Mouse (Mus musculus) C2C12 (cell line): ENCODE measurements around the gene Treml1. TPM values are rescaled to one million over a fixed set of nuclear protein-coding genes. Genes with fewer than 3 reads are reported as not detected.
"Not testable (repeated sequence)": the region's sequence is repeated elsewhere in the genome, so short reads cannot be mapped to it uniquely, and the experiment has no call there.

ENCODE experiments used
- H3K27me3 ChIP-seq: one replicate; pipeline ENCODE4 v1.6.1; 2011; ENCODE audit not compliant: control insufficient read depth, insufficient read depth, insufficient read length
- H3K36me3 ChIP-seq: one replicate; pipeline ENCODE4 v1.6.1; 2011; ENCODE audit not compliant: control insufficient read depth, insufficient read depth
- H3K4me3 ChIP-seq: one replicate; pipeline ENCODE4 v1.5.1; 2011; ENCODE audit warnings: mild to moderate bottlenecking, control low read depth; ENCODE audit not compliant: poor library complexity, insufficient read depth, severe bottlenecking
- H3K79me2 ChIP-seq: one replicate; pipeline ENCODE4 v1.6.1; 2011; ENCODE audit not compliant: control insufficient read depth, insufficient read depth
- H3K79me3 ChIP-seq: one replicate; pipeline ENCODE4 v1.6.1; 2011; ENCODE audit warnings: low read depth, control low read depth
- H3ac ChIP-seq: one replicate; pipeline ENCODE3; 2011; ENCODE audit warnings: low read depth; ENCODE audit not compliant: control insufficient read depth, insufficient read length
- CEBPB ChIP-seq: IDR thresholded peaks from one replicate; pipeline ENCODE4 v1.6.1; 2011; ENCODE audit warnings: low read depth, mild to moderate bottlenecking, control low read depth, moderate library complexity
- CTCF ChIP-seq: IDR thresholded peaks from one replicate; pipeline ENCODE4 v1.5.1; 2011; ENCODE audit not compliant: control insufficient read depth, insufficient read depth, insufficient read length
- FOSL1 ChIP-seq: IDR thresholded peaks from one replicate; pipeline ENCODE4 v1.8.0; 2011; ENCODE audit warnings: mild to moderate bottlenecking, low read length; ENCODE audit not compliant: poor library complexity, insufficient read depth, severe bottlenecking
- MAX ChIP-seq: IDR thresholded peaks from one replicate; pipeline ENCODE4 v1.6.1; 2011; ENCODE audit warnings: mild to moderate bottlenecking, control low read depth
- MYOD1 ChIP-seq: IDR thresholded peaks from one replicate; pipeline ENCODE4 v1.6.1; 2011; ENCODE audit warnings: low read depth; ENCODE audit not compliant: control insufficient read depth, insufficient read length
- MYOG ChIP-seq: IDR thresholded peaks from one replicate; pipeline ENCODE4 v1.6.1; 2011; ENCODE audit not compliant: control insufficient read depth, insufficient read length; ENCODE audit errors: extremely low read depth
- USF1 ChIP-seq: IDR thresholded peaks from one replicate; pipeline ENCODE4 v1.6.1; 2011; ENCODE audit warnings: low read depth, mild to moderate bottlenecking, control low read depth, moderate library complexity
- long read RNA-seq, 2 experiments: library from polyadenylated mRNA; unstranded; transcript quantifications; one replicate each; pipeline ENCODE4 v2.0.0; 2019 to 2020
- polyA plus RNA-seq: library from polyadenylated mRNA; unstranded; fragments of >200 nt; fragmentation: generic; extraction: Trizol; gene quantifications from one replicate; pipeline ENCODE4 v1.2.1, GENCODE M21; 2012; ENCODE audit warnings: missing spikeins

Gene Treml1
- polyA plus RNA-seq: not detected
- long read RNA-seq, experiment 1: 0 reads
- long read RNA-seq, experiment 2: 0 reads

- Histone ChIP-seq H3K79me2 (no peaks in the 10 kb centered on the region), H3K4me3 (no peak within 1 kb of the TSS), H3K79me3 (no peaks in the 10 kb centered on the region), H3K36me3 (no peaks in the 10 kb centered on the region), H3ac (no peak within 1 kb of the TSS), H3K27me3 (no peaks in the 10 kb centered on the region)
- TF ChIP-seq MYOG (no peak), FOSL1 (no peak), CTCF (no peak), CEBPB (no peak), MAX (no peak), USF1 (no peak), MYOD1 (no peak)
These were observed at the start of gene Treml1 for GRCm38 (mm10) chr17:48359616-48360015. Gene Treml1 (plus strand): TSS chr17:48359916.

DNA sequence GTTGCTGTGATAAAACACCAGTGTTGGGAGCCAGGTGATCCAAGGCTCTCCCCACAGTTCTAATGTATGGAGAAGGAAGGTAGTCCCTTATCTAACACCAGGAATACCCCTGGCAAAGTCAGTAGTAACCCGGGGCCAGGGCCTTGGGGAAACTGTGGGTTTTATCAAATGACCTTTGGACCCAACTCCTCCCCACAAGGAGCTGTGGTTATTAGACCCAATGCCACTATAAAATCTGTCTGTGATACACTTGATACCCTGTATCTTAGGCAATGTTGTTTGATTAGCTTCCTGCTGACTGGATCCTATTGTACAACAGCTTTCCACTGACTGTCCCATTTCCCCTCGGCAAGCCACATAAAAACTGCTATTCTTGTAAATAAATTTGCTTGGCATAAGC, 47.6 kb upstream of the Treml1 start:
- no peaks in the 10 kb centered on the region for H3K36me3 ChIP-seq
- no peaks in the 10 kb centered on the region for H3K79me2 ChIP-seq
- H3ac ChIP-seq: no peak overlapping the region
- no peak overlapping the region for H3K4me3 ChIP-seq
- no peaks in the 10 kb centered on the region for H3K79me3 ChIP-seq
- no peak for TF ChIP-seq MAX
- TF ChIP-seq CTCF: no peak
- TF ChIP-seq MYOG: no peak
- no peaks in the 10 kb centered on the region for H3K27me3 ChIP-seq

- not testable (repeated sequence) for H3K27me3 ChIP-seq, H3K4me3 ChIP-seq, H3ac ChIP-seq, H3K36me3 ChIP-seq, H3K79me2 ChIP-seq, H3K79me3 ChIP-seq
These were observed 43.7 kb upstream of the Treml1 start, which contains the start of gene B430306N03Rik for GRCm38 (mm10) chr17:48315905-48316579. Gene B430306N03Rik (plus strand): TSS chr17:48316141.

DNA sequence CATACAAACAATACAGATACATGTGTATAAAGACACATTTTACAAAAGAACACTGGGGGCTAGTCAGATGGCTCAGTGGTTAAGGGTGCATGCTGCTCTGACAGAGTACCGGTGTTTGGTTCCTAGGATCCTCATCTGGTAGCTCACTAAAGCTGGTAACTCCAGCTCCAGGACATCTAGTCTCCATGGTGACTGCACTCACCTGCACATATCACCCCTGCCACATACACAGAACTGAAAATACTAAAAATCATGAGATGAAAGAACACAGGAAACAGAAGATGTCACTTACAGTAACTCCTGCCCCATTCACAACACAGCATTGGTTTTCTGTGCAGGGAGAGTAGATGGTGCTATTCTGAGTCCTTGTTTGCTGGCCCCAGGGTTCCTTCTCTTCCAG, 41.0 kb upstream of the Treml1 start:
- H3K27me3 ChIP-seq: no peaks in the 10 kb centered on the region
- no peaks in the 10 kb centered on the region for H3K36me3 ChIP-seq
- H3K79me2 ChIP-seq: no peaks in the 10 kb centered on the region
- no peaks in the 10 kb centered on the region for H3K79me3 ChIP-seq
- TF ChIP-seq CTCF: no peak
- no peak for TF ChIP-seq MAX
- TF ChIP-seq FOSL1: no peak
- TF ChIP-seq CEBPB: no peak
- TF ChIP-seq MYOD1: no peak
- TF ChIP-seq USF1: no peak
- TF ChIP-seq MYOG: no peak
- H3ac ChIP-seq: no peak overlapping the region
- no peak overlapping the region for H3K4me3 ChIP-seq

DNA sequence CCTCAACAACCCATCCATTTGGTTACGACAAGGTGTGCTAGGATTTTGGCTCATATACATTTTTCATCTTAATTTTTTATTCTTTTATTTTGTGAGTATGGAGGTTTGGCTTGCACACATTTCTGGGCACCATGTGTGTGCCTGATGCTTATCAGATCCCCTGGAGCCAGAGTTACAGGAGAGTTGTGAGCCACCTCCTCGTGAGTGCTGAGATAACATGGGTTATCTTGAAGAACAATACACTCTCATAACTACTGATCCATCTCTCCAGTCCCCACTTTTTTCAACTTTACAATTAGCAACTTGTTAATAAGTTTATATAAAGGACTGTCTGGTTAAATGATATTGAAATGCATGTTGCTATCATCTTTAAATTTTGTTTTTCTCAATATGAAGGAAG, 38.4 kb upstream of the Treml1 start:
- Histone ChIP-seq H3ac (no peak overlapping the region), H3K36me3 (no peaks in the 10 kb centered on the region), H3K4me3 (no peak overlapping the region), H3K79me3 (no peaks in the 10 kb centered on the region), H3K27me3 (no peaks in the 10 kb centered on the region), H3K79me2 (no peaks in the 10 kb centered on the region)
- no peak for TF ChIP-seq MYOD1
- no peak for TF ChIP-seq FOSL1
- TF ChIP-seq MAX: no peak
- TF ChIP-seq CEBPB: no peak
- no peak for TF ChIP-seq MYOG
- TF ChIP-seq USF1: no peak
- no peak for TF ChIP-seq CTCF

DNA sequence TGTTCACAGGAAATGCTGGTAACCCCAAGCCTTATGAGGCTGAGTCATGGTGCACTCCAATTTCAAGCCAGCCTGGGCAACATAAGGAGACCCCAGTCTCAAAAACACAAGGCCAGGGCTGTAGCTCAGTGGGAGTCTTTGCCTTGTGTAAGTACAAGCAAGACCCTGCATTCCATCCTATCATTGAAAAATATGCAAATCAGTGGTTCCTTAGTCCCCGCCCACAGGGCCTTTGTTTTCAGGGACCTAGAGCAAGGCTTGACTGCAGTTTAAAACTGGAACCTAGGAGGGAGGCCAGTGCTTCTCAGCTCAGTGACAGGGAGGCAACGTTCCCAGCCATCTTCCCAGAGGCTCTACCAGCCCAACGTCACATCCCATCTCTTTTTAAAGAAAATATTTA, 36.5 kb upstream of the Treml1 start:
- TF ChIP-seq MYOG (no peak), CEBPB (no peak), USF1 (no peak), FOSL1 (no peak), CTCF (no peak), MYOD1 (no peak), MAX (no peak)
- no peaks in the 10 kb centered on the region for H3K36me3 ChIP-seq
- no peaks in the 10 kb centered on the region for H3K79me3 ChIP-seq
- H3K4me3 ChIP-seq: no peak overlapping the region
- H3K27me3 ChIP-seq: no peaks in the 10 kb centered on the region
- no peak overlapping the region for H3ac ChIP-seq
- no peaks in the 10 kb centered on the region for H3K79me2 ChIP-seq
